Mouse (Mus musculus): Measurements from ENCODE around the gene Zfp354b. TPM values are rescaled to one million over a fixed set of nuclear protein-coding genes. Genes with fewer than 3 reads are reported as not detected.
A peak's percentile ranks its signal among the peaks of the same experiment; 100 is the strongest.

The Zfp354b gene
- polyA plus RNA-seq, 1 experiment = 0.11 TPM

DNA sequence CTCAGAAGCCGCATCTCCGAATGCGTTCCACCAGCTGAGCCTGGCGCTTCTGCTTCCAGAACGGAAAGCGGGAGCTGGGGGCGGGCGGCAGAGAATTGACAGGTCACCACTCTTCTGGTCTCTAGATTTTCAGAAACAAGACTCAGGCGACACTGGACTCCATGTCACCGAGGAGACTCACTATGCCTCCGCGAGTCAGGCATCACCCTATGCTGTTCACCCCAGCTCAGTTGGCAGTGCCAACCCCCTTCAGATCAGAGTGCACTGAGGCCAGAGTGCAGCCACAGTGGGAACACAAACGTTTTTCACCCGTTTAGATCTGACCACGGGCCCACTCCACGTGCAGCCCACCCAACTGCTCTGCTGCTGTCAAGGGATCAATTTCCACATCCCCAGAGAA is 412 bp downstream of the Zfp354b start:
- Histone ChIP-seq H3K79me2 (ENCODE audit: control insufficient read depth, insufficient read depth) (no peaks in the 10 kb centered on the region), H3ac (ENCODE audit: control insufficient read depth, insufficient read length, low read depth) (peak overlapping the region; percentile 63), H3K4me3 (ENCODE audit: insufficient read depth, poor library complexity, severe bottlenecking) (no peak overlapping the region), H3K27me3 (ENCODE audit: control insufficient read depth, insufficient read depth, insufficient read length) (peaks cover 17% of the 10 kb centered on the region), H3K36me3 (ENCODE audit: control insufficient read depth, insufficient read depth) (no peaks in the 10 kb centered on the region), H3K79me3 (ENCODE audit: low read depth) (no peaks in the 10 kb centered on the region)
- TF ChIP-seq CEBPB (IDR thresholded peaks at IDR 0.05; ENCODE audit: low read depth) (no peak), FOSL1 (IDR thresholded peaks at IDR 0.05; ENCODE audit: insufficient read depth, low read length, poor library complexity, severe bottlenecking) (no peak), MYOD1 (IDR thresholded peaks at IDR 0.05; ENCODE audit: control insufficient read depth, insufficient read length, low read depth) (no peak)

DNA sequence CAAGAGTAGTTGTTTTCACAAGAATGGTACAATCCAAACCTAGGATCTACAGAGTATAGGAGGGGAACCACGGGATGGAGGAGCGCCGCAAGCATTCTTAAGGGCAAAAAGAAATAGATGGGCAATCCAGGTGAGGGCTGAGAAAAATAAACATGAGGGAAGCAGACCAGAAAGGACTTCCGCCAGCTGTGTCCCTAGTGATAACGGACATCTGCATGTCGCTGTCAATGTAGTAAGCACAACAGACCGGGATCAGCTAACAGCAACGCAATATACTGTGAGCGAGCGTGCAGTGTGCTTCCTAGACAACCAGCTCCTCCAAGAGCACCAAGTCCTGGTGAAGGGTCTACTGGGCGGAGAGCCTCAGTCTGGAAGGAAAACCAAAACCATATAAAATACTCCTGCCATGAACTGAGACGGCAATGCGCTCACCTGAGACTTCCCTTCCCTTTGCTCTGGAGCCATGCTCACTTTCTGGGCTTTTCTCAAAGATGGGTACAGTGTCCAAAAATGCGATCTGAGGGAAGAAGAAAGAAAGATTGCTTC is 891 bp downstream of the Zfp354b start:
- Histone ChIP-seq H3K27me3 (ENCODE audit: control insufficient read depth, insufficient read depth, insufficient read length) (peaks cover 16% of the 10 kb centered on the region), H3K79me3 (ENCODE audit: low read depth) (no peaks in the 10 kb centered on the region), H3K36me3 (ENCODE audit: control insufficient read depth, insufficient read depth) (no peaks in the 10 kb centered on the region), H3K4me3 (ENCODE audit: insufficient read depth, poor library complexity, severe bottlenecking) (no peak overlapping the region), H3K79me2 (ENCODE audit: control insufficient read depth, insufficient read depth) (no peaks in the 10 kb centered on the region), H3ac (ENCODE audit: control insufficient read depth, insufficient read length, low read depth) (no peak overlapping the region)
- no peak for TF ChIP-seq MYOD1 (IDR thresholded peaks at IDR 0.05; ENCODE audit: control insufficient read depth, insufficient read length, low read depth)
- no peak for TF ChIP-seq MAX (IDR thresholded peaks at IDR 0.05)
- TF ChIP-seq MYOG (IDR thresholded peaks at IDR 0.05; ENCODE audit: control insufficient read depth, extremely low read depth, insufficient read length) = no peak
- TF ChIP-seq USF1 (IDR thresholded peaks at IDR 0.05; ENCODE audit: low read depth) = no peak
- no peak for TF ChIP-seq CEBPB (IDR thresholded peaks at IDR 0.05; ENCODE audit: low read depth)
- TF ChIP-seq FOSL1 (IDR thresholded peaks at IDR 0.05; ENCODE audit: insufficient read depth, low read length, poor library complexity, severe bottlenecking) = no peak

DNA sequence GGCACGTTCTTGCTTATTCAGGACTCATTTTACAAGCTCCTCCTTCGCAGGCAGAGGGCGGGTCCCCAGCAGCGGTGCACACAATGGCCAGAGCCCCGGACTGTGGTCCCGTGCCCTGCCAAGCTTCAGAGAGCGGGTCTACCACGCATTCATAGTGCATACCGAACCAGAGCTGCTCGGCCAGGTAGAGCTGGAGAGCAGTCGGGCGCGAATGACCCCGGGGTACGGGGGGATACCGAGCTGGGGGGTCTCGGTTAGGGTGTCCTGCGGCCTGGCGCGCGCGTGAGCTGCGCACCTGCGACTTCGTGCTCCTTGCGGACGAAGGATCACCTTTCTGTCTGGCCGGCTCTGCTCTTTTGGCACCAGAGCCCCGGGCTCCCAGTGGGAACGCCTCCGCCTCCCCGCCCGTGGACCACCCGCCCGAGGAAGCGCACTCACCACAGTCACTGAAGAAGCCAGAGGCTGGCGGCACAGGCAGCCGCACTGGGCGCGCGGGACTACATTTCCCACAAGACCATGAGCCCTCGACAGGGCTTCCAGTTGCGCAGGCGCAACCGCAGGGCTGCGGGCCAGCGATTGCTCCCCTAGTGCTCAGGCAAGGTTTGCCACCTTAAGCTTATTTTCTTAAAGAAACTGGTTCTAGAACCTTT is 15.6 kb downstream of the Zfp354b start, which contains the start of gene Zfp2:
Zfp2 (minus strand) TSS at position 495 of the 650 bp plus-strand sequence.
- Histone ChIP-seq H3K4me3 (ENCODE audit: insufficient read depth, poor library complexity, severe bottlenecking) (peak within 1 kb of the TSS; percentile 40), H3K27me3 (ENCODE audit: control insufficient read depth, insufficient read depth, insufficient read length) (no peaks in the 10 kb centered on the region), H3K79me2 (ENCODE audit: control insufficient read depth, insufficient read depth) (no peaks in the 10 kb centered on the region), H3ac (ENCODE audit: control insufficient read depth, insufficient read length, low read depth) (peak within 1 kb of the TSS; percentile 79), H3K79me3 (ENCODE audit: low read depth) (no peaks in the 10 kb centered on the region), H3K36me3 (ENCODE audit: control insufficient read depth, insufficient read depth) (no peaks in the 10 kb centered on the region)
- TF ChIP-seq MAX (IDR thresholded peaks at IDR 0.05) (no peak), FOSL1 (IDR thresholded peaks at IDR 0.05; ENCODE audit: insufficient read depth, low read length, poor library complexity, severe bottlenecking) (no peak), CEBPB (IDR thresholded peaks at IDR 0.05; ENCODE audit: low read depth) (no peak), MYOG (IDR thresholded peaks at IDR 0.05; ENCODE audit: control insufficient read depth, extremely low read depth, insufficient read length) (no peak), USF1 (IDR thresholded peaks at IDR 0.05; ENCODE audit: low read depth) (no peak), CTCF (IDR thresholded peaks at IDR 0.05; ENCODE audit: control insufficient read depth, insufficient read depth, insufficient read length) (no peak), MYOD1 (IDR thresholded peaks at IDR 0.05; ENCODE audit: control insufficient read depth, insufficient read length, low read depth) (no peak)

DNA sequence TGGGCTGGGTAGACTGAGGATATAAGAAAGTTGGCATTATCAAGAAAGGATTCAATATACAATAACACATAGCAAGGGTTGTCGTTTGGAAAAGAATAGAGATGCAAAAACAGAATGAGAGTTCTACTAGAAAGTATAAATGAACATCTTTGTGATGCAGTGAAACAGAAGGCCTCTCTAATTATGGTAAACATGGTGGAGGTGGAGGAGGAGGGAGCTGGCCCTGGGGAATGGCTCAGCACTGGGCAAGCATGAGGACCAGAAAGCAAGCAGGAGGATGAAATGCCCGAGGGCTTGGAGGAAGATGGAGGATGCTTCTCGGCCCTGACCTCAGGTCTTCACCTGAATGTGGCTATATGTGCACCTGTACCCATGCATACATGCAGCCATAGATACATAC is 17.0 kb downstream of the Zfp354b start:
- no peaks in the 10 kb centered on the region for H3K36me3 ChIP-seq (ENCODE audit: control insufficient read depth, insufficient read depth)
- TF ChIP-seq CEBPB (IDR thresholded peaks at IDR 0.05; ENCODE audit: low read depth) (no peak), MYOD1 (IDR thresholded peaks at IDR 0.05; ENCODE audit: control insufficient read depth, insufficient read length, low read depth) (no peak), USF1 (IDR thresholded peaks at IDR 0.05; ENCODE audit: low read depth) (no peak), MAX (IDR thresholded peaks at IDR 0.05) (no peak), FOSL1 (IDR thresholded peaks at IDR 0.05; ENCODE audit: insufficient read depth, low read length, poor library complexity, severe bottlenecking) (no peak), CTCF (IDR thresholded peaks at IDR 0.05; ENCODE audit: control insufficient read depth, insufficient read depth, insufficient read length) (no peak), MYOG (IDR thresholded peaks at IDR 0.05; ENCODE audit: control insufficient read depth, extremely low read depth, insufficient read length) (no peak)

DNA sequence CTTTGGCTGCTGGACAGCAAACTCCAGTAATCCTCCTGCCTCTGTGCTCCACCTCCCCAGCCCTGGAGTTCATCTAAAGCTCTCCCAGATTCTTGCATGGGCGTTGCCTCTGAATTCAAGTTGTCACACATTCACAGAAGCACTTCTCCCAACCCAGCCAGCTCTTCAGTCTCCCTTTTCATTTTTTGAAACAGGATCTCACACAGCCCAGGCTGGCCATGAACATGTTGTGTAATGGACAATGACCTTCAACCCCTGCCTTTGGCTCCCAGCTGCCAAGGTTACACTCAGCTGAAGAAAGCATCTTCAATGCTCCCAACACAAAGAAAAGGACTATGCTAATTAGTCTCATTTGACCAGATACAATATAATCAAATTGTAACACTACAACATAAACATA is 18.1 kb downstream of the Zfp354b start:
- no peaks in the 10 kb centered on the region for H3K79me2 ChIP-seq (ENCODE audit: control insufficient read depth, insufficient read depth)
- H3K36me3 ChIP-seq (ENCODE audit: control insufficient read depth, insufficient read depth) = no peaks in the 10 kb centered on the region
- H3K4me3 ChIP-seq (ENCODE audit: insufficient read depth, poor library complexity, severe bottlenecking) = no peak overlapping the region
- TF ChIP-seq FOSL1 (IDR thresholded peaks at IDR 0.05; ENCODE audit: insufficient read depth, low read length, poor library complexity, severe bottlenecking) (no peak), MYOD1 (IDR thresholded peaks at IDR 0.05; ENCODE audit: control insufficient read depth, insufficient read length, low read depth) (no peak), USF1 (IDR thresholded peaks at IDR 0.05; ENCODE audit: low read depth) (no peak), CEBPB (IDR thresholded peaks at IDR 0.05; ENCODE audit: low read depth) (no peak), CTCF (IDR thresholded peaks at IDR 0.05; ENCODE audit: control insufficient read depth, insufficient read depth, insufficient read length) (no peak), MYOG (IDR thresholded peaks at IDR 0.05; ENCODE audit: control insufficient read depth, extremely low read depth, insufficient read length) (no peak), MAX (IDR thresholded peaks at IDR 0.05) (no peak)
- no peaks in the 10 kb centered on the region for H3K79me3 ChIP-seq (ENCODE audit: low read depth)
- H3K27me3 ChIP-seq (ENCODE audit: control insufficient read depth, insufficient read depth, insufficient read length) = no peaks in the 10 kb centered on the region
- no peak overlapping the region for H3ac ChIP-seq (ENCODE audit: control insufficient read depth, insufficient read length, low read depth)

More for the DNA sequence above, 17.0 kb downstream of the Zfp354b start:
- Histone ChIP-seq H3K4me3 (ENCODE audit: insufficient read depth, poor library complexity, severe bottlenecking) (no peak overlapping the region), H3K27me3 (ENCODE audit: control insufficient read depth, insufficient read depth, insufficient read length) (no peaks in the 10 kb centered on the region), H3ac (ENCODE audit: control insufficient read depth, insufficient read length, low read depth) (no peak overlapping the region), H3K79me3 (ENCODE audit: low read depth) (no peaks in the 10 kb centered on the region), H3K79me2 (ENCODE audit: control insufficient read depth, insufficient read depth) (no peaks in the 10 kb centered on the region)

Measured in C2C12 (cell line).